Mouse (Mus musculus) kidney, postnatal 25 days (tissue): ENCODE data around the gene Triap1.
A peak's percentile ranks its signal among the peaks of the same experiment; 100 is the strongest.
"Not testable (repeated sequence)": the region's sequence is repeated elsewhere in the genome, so short reads cannot be mapped to it uniquely, and the experiment has no call there.

Source experiments
- DNase-seq, 2 experiments: peaks; one replicate each; pipeline ENCODE4 v3.0.0; 2021; ENCODE audit warnings: mixed read lengths in 2 of 2

The Triap1 gene

GRCm38 (mm10) chr5:115340577-115341313 is at the start of gene Triap1, which contains the start of gene Gatc:
TSS of gene Triap1 (plus strand) at chr5:115341225.
TSS of gene Gatc (minus strand) at chr5:115341178.
- peak; percentile 91 to 94 for DNase-seq

DNA sequence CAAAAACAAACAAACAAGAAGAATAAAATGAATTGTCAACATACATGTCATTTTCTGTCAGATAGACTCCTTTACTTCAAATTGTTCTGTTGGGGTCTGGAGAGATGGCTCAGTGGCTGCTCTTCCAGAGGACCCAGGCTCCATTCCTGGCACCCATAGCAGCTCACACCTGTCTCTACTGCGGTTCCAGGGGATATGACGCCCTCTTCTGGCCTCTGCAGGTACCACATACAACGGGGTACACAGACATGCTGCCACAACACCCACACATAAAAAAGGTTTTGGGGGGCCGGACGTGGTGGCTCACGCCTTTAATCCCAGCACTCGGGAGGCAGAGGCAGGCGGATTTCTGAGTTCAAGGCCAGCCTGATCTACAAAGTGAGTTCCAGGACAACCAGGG is 46.9 kb upstream of the Triap1 start:
- no peak for DNase-seq

GRCm38 (mm10) chr5:115296347-115296746 is 44.7 kb upstream of the Triap1 start:
- no peak for DNase-seq

DNA sequence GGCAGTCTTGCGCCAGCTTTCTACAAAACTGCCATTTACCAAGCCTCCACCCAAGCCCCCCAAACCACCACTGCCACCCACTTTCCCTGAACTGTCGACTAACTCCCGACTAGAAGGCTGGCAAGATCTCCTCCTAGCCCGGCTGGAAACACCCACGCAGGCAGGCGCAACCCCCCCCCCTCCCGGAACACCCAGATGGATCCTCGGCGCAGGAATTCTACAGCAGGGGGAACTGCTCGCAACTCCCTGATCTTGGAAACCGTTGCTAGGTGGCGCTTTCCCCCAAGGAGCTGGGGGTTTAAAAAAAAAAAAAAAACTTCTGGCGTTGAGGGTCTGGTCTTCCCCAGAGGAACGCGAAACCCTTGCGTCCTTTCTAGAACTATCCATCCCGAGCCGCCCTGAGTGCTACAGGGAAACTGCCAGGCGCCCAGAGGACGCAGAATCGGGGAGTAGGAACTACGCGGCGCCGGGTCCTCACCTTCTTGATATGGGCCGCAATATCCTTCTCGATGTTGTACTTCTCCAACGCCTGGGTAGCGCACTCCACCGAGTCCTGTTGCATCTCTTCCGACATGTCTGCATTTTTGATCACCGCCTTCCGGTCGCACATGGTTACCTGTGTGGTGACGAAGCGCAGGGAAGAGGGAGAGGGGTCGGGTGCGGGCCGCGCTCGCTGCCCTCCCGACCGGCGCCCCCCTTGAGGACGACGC is 40.8 kb upstream of the Triap1 start:
- peak; percentile 76 to 83 for DNase-seq

DNA sequence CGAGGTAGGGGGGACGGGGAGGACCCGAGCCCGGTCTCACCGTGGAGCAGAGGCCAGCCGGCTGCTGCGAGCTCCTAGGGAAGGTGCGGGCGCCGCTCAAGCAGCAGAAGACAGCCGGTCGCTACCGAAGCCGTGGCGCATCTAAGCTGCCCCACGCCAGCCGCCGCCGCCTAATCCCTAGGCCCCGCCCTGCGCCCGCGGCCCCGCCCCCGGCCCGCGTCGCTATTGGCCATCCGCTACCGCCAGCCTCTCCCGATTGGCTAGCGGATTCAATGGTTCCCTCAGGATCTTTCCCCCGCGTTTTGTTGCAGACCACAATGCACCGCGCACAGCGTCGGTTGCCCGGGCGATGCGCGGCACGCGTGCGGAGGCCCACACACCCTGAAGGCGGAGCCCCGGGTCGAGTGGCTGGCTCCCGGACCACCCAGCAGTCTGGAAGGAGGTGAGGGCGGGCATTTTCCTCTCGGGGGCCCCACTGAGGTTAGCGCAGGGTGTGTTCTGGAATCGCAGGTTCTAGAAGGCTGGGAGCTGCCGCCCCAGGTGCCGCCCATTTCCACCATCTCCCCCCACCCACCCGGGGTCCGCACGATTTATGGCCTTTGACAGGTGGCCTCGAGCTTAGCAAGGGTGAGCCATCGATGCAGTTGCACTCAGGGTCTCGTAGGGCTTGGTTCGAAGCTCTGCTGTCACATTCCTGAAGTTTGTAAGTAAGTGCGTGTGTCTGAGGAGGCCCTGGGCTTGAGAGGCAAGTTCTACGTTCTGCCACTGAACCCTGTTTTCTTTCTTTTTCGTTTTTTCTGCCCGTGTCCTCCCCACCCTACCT is 40.0 kb upstream of the Triap1 start, which contains the start of gene Dynll1:
Dynll1 (minus strand) TSS at position 208 of the 823 bp plus-strand sequence.
- DNase-seq, result peak; percentile 99

GRCm38 (mm10) chr5:115301615-115302014 is 39.4 kb upstream of the Triap1 start:
- DNase-seq, result no peak

DNA sequence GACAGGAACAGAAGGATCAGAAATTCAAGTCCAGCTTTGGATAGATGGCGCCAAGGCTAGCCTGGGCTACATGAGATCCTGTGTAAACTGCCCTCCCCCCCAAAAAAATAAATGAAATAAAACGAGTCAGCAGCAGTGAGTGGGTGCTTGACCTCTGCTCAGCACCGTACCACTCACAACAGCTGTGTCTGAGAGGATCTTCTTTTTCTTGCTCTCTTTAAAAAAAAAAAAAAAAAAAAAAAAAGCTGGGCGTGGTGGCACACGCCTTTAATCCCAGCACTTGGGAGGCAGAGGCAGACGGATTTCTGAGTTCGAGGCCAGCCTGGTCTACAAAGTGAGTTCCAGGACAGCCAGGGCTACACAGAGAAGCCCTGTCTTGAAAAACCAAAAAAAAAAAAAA is 38.8 kb upstream of the Triap1 start:
- DNase-seq, result not testable (repeated sequence)

DNA sequence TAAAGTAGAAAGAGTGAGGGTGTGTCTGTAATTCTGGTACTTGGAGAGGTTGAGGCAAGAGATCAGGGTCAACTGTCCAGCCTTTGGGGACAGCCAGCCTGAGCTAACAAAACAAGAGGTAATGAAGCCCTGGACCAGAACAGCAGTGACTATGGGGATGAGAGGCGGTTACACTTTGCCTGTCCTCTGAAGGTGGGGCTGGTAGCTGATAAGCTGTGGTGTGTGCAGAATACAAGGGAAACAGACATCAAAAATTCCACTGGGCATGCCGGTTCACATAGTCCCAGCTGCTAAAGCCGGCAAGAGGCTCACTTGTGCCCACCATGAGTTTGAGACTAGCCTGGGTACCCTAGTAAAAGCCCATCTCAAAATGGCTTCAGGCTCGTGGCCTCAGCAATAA is 28.7 kb upstream of the Triap1 start:
- DNase-seq, result no peak

- DNase-seq, result no peak
These were observed 28.0 kb upstream of the Triap1 start for GRCm38 (mm10) chr5:115312816-115313667.

- DNase-seq, result no peak
These were observed 27.4 kb upstream of the Triap1 start for GRCm38 (mm10) chr5:115313668-115313943.

DNA sequence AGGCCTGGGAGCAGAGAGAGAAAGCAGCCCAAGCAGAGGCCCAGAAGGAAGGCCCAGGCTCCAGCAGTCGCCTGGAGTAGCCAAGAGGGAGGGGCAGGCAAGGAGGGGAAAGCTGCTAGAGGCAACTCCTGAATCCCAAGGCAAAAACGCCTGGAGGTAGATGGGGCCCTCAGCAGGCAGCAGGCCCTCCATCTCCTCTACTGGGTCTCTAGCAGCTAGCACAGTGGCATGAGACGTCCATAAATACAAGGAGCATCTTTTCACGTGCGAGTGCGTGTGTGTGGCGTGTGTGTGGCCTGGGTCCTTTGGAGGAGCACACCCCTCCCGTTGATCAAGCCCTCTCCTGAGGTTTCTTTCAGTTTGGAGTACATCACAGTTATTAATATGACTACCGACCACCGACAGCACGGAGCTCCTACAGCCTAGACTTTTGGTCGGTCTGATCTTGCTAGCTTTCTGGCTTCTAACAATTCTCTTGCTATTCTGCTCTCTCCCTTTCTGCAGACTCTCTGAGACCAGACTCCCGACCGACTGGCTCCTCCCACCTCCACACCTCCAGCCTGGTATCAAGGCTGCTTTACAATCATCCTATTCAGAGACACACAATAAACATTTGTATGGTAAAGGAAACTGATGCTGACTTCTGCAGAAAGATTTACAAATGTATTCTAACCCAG is 23.9 kb upstream of the Triap1 start:
- no peak for DNase-seq

- no peak for DNase-seq
These were observed 23.2 kb upstream of the Triap1 start for GRCm38 (mm10) chr5:115317645-115318328.

DNA sequence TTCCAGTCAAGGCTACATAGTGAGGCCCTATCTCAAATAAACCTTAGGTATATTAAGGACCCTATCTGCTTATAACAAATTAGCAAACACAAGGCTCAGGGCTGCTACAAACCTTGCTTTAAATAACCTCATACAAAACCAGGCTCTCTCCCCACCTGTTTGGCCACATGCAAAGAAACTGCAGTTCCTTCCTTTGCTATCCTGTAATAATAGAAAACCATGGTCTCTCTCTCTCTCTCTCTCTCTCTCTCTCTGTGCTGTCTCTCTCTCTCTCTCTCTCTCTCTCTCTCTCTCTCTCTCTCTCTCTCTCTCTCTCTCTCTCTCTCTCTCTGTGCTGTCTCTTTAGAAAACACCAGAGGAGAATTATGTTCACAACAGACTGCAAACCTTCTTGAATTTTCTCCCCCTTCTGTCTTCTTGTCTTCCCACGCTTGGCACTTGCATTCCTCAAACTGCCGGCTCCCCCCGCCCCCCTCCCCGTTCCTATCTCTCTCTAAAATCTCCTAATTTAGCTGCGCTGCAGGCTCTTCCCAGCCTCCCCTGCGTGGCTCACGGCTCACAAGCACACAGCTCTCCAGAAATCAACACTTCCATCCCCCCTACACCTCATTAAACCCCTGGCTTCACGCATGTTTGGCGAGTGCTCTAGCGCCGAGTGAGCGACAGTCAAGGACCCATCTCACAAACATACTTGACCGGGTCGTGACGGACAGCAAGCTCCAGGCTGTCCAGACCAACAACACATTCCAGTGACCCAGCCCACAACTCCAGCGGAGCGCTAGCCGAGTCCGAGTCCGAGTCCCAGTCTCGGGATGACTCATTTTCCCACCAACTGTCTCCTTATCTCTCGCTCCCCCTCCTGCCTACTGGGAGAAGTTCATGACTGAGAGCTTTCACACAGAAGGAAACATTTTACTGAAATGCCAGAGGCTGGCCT is 21.8 kb upstream of the Triap1 start:
- DNase-seq, result peak; percentile 68 to 84

GRCm38 (mm10) chr5:115326256-115326831 is 14.7 kb upstream of the Triap1 start:
- DNase-seq, result no peak

DNA sequence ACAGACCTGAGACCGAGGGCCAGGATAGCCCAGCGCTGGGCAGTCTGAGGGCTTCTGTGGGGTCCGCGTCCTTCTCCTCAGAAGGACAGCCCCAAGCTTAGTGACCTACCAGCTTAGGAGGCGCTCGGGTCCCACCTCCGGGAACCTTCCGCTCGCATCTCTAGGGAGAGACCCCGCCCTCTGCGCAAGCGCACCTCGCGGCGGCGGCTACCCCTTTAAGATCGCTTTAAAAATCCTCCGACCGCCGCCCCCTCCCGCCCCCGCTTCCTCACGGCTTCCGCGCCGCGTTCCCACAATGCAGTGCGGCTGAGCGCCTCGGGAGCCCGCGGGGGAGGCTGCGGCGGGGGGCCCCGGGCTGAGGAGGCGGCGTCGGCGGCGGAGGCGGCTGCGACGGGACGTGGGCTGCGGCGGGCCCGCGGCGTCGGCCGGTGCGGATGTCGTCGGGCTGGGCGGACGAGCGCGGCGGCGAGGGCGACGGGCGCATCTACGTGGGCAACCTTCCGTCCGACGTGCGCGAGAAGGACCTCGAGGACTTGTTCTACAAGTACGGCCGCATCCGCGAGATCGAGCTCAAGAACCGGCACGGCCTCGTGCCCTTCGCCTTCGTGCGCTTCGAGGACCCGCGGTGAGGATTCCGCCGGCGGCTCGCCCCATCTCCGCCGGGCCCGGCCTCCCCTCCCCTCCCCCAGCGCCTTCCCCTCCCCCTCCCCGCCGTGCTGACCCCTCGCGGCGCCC is 14.0 kb upstream of the Triap1 start, which contains the start of gene Srsf9:
Srsf9 (plus strand) TSS at position 303 of the 735 bp plus-strand sequence.
- DNase-seq, result peak; percentile 97 to 98

DNA sequence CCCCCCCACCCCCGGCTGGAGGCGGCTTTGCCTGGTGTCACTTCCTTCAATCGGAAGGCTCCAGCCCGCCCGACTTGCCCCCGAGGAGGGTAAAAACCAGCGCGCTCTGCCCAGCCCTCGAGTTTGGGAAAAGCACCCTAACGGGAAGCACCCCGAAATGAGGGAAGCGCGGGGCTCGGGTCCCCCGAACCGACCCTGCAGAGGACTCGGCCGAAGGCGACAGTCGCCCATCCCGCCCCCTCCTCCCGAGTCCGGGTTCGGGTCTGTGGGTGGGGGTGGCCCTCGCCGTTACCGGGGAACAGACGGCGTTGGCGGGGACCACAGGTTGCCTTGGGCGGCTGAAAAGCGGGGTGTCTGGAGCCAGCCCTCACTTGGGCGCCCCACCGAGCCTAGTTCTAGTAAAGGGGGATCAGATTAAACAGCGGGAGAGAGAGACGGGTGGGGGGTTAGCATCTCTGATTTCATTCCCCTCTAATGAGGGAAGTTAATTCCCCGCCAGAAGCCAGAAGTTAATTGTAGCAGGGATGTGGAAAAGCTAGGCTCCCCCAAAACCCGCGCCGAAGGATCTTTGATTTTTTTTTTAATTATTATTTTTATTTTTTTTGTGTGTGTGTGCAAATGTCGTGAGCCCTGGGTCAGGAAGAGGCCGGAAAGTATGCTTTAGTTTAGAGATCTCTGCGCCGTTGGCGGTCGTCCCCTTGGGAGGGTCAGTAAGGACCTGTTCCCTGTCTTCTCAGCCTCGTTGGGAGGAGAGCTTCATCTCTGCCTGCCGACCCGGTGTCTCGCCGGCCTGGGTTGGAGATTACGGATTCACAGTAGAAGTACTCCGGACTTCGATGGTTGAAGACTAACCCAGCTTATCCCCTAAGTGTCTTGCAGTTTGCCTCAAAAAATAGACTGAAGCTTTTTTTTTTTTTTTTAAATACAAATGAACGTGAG is 13.1 kb upstream of the Triap1 start:
- DNase-seq, result peak; percentile 22 to 48

GRCm38 (mm10) chr5:115330955-115331354 is 10.1 kb upstream of the Triap1 start:
- DNase-seq, result no peak

- DNase-seq, result no peak
These were observed 7.4 kb upstream of the Triap1 start for GRCm38 (mm10) chr5:115333626-115334025.
